ENCODE assay signal across 30 mouse cellular contexts in the genomic region with DNA sequence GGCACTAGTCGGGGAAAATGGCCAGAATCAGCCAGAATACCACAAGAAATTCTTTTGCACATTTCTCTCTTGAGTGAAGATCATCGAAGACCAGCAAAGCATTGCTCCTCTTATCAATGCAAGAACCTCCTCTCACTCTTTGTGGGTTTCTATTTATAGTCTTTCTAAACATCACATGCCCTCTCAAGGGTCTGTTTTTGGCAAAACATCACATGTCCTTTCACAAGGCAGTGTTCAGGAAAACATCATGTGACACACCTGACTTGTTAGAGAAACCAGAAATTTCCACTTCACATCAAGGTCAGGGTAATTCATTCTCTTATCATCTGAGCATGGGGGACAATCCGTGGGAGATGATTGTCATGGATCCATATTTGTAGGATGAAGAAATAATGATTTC. TPM values are rescaled to one million over a fixed set of nuclear protein-coding genes. Genes with fewer than 3 reads are reported as not detected.
DNase-seq lines count a peak whose midpoint lies in the region; ATAC-seq lines count a peak whose summit lies in the region.
"Had no signal": no experiment of that assay in that cellular context is flagged by ENCODE, and none has a peak within 500 bp of the region (broad histone marks: within the 10 kb centered on the region; RNA-seq: fewer than 3 reads in every experiment).

No protein-coding gene starts in this region.

- no peaks in the 10 kb centered on the region for H3K36me3 ChIP-seq in midbrain, embryonic 11.5 days (ENCODE audit: control insufficient read depth, insufficient read depth, low read length)
- H3K36me3 ChIP-seq in midbrain, embryonic 10.5 days: no peaks in the 10 kb centered on the region
- H3K36me3 ChIP-seq in splenic B cell, adult 2 months (ENCODE audit: control insufficient read depth, insufficient read depth, low read length, poor library complexity, severe bottlenecking): no peaks in the 10 kb centered on the region
- H3K36me3 ChIP-seq: embryonic facial prominence, embryonic 12.5 days; embryonic facial prominence, embryonic 15.5 days; hindbrain, embryonic 10.5 days; hindbrain, embryonic 13.5 days had no signal

- H3K27me3 ChIP-seq in midbrain, embryonic 11.5 days (ENCODE audit: control insufficient read depth, insufficient read depth, low read length): no peaks in the 10 kb centered on the region
- no peaks in the 10 kb centered on the region for H3K27me3 ChIP-seq in midbrain, embryonic 10.5 days (ENCODE audit: low read depth, poor library complexity, severe bottlenecking)
- no peaks in the 10 kb centered on the region for H3K27me3 ChIP-seq in splenic B cell, adult 2 months (ENCODE audit: control insufficient read depth, insufficient read depth, low read length, poor library complexity, severe bottlenecking)
- H3K27me3 ChIP-seq: embryonic facial prominence, embryonic 12.5 days; embryonic facial prominence, embryonic 15.5 days; forebrain, embryonic 13.5 days; hindbrain, embryonic 13.5 days had no signal

- 89% methylated on average over 3 of the region's 3 CpGs for WGBS in midbrain, embryonic 11.5 days
- WGBS in midbrain, embryonic 10.5 days: 93% methylated on average over 3 of the region's 3 CpGs

- DNase-seq in heart, adult 11 months: peak; percentile 2
- no peak for DNase-seq in heart, adult 18-20 months
- peak; percentile 39 for DNase-seq in midbrain, embryonic 11.5 days (ENCODE audit: low spot score, missing footprints)
- no peak for DNase-seq in midbrain, embryonic 10.5 days (ENCODE audit: low spot score)
- DNase-seq in induced T-regulatory cell, adult 2 months (ENCODE audit: low read depth): peak; percentile 44
- peak; percentile 31 for DNase-seq in splenic B cell, adult 2 months (ENCODE audit: low read depth, low spot score)
- DNase-seq in ovary, postnatal 10 days (ENCODE audit: low spot score): no peak
- no peak for DNase-seq in liver
- DNase-seq: adrenal gland, adult 2 months; adrenal gland, postnatal 14 days; cerebellum, adult 11 months; cerebellum, adult 2 months; cerebellum, adult 9-11 months; cerebellum, postnatal 25 days; gastrocnemius, adult 2 months; gastrocnemius, postnatal 14 days; heart, postnatal 10 days; heart, postnatal 36 days had no signal

- no peak overlapping the region for H3K9ac ChIP-seq in midbrain, embryonic 11.5 days (ENCODE audit: low read length)
- H3K9ac ChIP-seq: embryonic facial prominence, embryonic 12.5 days; embryonic facial prominence, embryonic 15.5 days; forebrain, embryonic 13.5 days; hindbrain, embryonic 13.5 days had no signal

- no peak for ATAC-seq in midbrain, embryonic 11.5 days (ENCODE audit: low FRiP score)
- ATAC-seq: forebrain, embryonic 13.5 days; forebrain, embryonic 16.5 days; hindbrain, embryonic 16.5 days; intestine, postnatal 0 days had no signal

- H3K9me3 ChIP-seq in midbrain, embryonic 11.5 days (ENCODE audit: control insufficient read depth, low read length): no peaks in the 10 kb centered on the region
- no peaks in the 10 kb centered on the region for H3K9me3 ChIP-seq in midbrain, embryonic 10.5 days (replicated peaks)
- H3K9me3 ChIP-seq: embryonic facial prominence, embryonic 12.5 days; embryonic facial prominence, embryonic 15.5 days; forebrain, embryonic 13.5 days; hindbrain, embryonic 10.5 days; hindbrain, embryonic 13.5 days had no signal

- H3K4me2 ChIP-seq in midbrain, embryonic 11.5 days: no peak overlapping the region
- H3K4me2 ChIP-seq: embryonic facial prominence, embryonic 12.5 days; embryonic facial prominence, embryonic 15.5 days; forebrain, embryonic 13.5 days; heart, embryonic 11.5 days; hindbrain, embryonic 13.5 days had no signal

- H3K4me1 ChIP-seq in midbrain, embryonic 11.5 days (ENCODE audit: control insufficient read depth, insufficient read depth, low read length): no peaks in the 10 kb centered on the region
- H3K4me1 ChIP-seq in midbrain, embryonic 10.5 days: no peaks in the 10 kb centered on the region
- H3K4me1 ChIP-seq: embryonic facial prominence, embryonic 12.5 days; embryonic facial prominence, embryonic 15.5 days; forebrain, embryonic 13.5 days; hindbrain, embryonic 13.5 days had no signal

- H3K27ac ChIP-seq in midbrain, embryonic 11.5 days (ENCODE audit: low read depth, low read length): no peak overlapping the region
- no peak overlapping the region for H3K27ac ChIP-seq in midbrain, embryonic 10.5 days (replicated peaks)
- H3K27ac ChIP-seq: embryonic facial prominence, embryonic 12.5 days; embryonic facial prominence, embryonic 15.5 days; forebrain, embryonic 13.5 days; gastrocnemius, adult 2 months; hindbrain, embryonic 10.5 days; hindbrain, embryonic 13.5 days had no signal

- H3K4me3 ChIP-seq in midbrain, embryonic 11.5 days (ENCODE audit: low read depth, low read length): no peak overlapping the region
- H3K4me3 ChIP-seq in midbrain, embryonic 10.5 days: no peak overlapping the region
- H3K4me3 ChIP-seq: embryonic facial prominence, embryonic 12.5 days; embryonic facial prominence, embryonic 15.5 days; forebrain, embryonic 13.5 days; gastrocnemius, adult 2 months; hindbrain, embryonic 10.5 days; hindbrain, embryonic 13.5 days had no signal

RNA-seq across cellular contexts. Expression of gene Fam221a, which starts 12.9 kb away (rescaled TPM):
- under 1 TPM in 1 of 2 experiments, not detected in 1; 0.77 TPM for total RNA-seq in heart, adult 18-20 months (2021)
- 5.0 and 6.0 TPM in 2 replicates for polyA plus RNA-seq in midbrain, embryonic 11.5 days (2014; fragmentation: Nextera tagmentation; extraction: Ambion mirVana)
- 5.8 and 6.1 TPM in 2 replicates for polyA plus RNA-seq in midbrain, embryonic 10.5 days (2016; fragmentation: Nextera tagmentation; extraction: Ambion mirVana)

RNA-seq across cellular contexts. Expression of gene Ccdc126, which starts 35.5 kb away (rescaled TPM):
- 1 to 10 TPM; 5.2 TPM for total RNA-seq in heart, adult 18-20 months (2021)
- 6.4 and 7.6 TPM in 2 replicates for polyA plus RNA-seq in midbrain, embryonic 11.5 days (2014; fragmentation: Nextera tagmentation; extraction: Ambion mirVana)
- 4.7 and 5.6 TPM in 2 replicates for polyA plus RNA-seq in midbrain, embryonic 10.5 days (2016; fragmentation: Nextera tagmentation; extraction: Ambion mirVana)

RNA-seq across cellular contexts. Expression of gene Stk31, which starts 40.8 kb away (rescaled TPM):
- under 1 TPM; 0.08 to 0.37 TPM for total RNA-seq in heart, adult 18-20 months (2021)
- 0.05 and 0.12 TPM in 2 replicates for polyA plus RNA-seq in midbrain, embryonic 11.5 days (2014; fragmentation: Nextera tagmentation; extraction: Ambion mirVana)
- 0.07 and 0.09 TPM in 2 replicates for polyA plus RNA-seq in midbrain, embryonic 10.5 days (2016; fragmentation: Nextera tagmentation; extraction: Ambion mirVana)
- total RNA-seq: common myeloid progenitor, adult 5-6 weeks; gastrocnemius, adult 2 months had no signal
- polyA plus RNA-seq: adrenal gland, adult 2 months; embryonic facial prominence, embryonic 15.5 days; forebrain, embryonic 13.5 days; forebrain, embryonic 16.5 days; heart, embryonic 14.5 days; hindbrain, embryonic 10.5 days; hindbrain, embryonic 16.5 days; intestine, embryonic 14.5 days; intestine, postnatal 0 days had no signal

Comparison
In these comparisons a context has a peak if more than half of its experiments do, and no peak if none do; other contexts are left out.
1. DNase-seq: peak in heart, adult 11 months (single experiment), midbrain, embryonic 11.5 days (single experiment), induced T-regulatory cell, adult 2 months (single experiment) and splenic B cell, adult 2 months (single experiment); none in heart, adult 18-20 months (0 of 2), midbrain, embryonic 10.5 days (single experiment), ovary, postnatal 10 days (single experiment) and liver (single experiment).